Mouse (Mus musculus) bone marrow macrophage, adult 2 months (primary cell): ENCODE results near the gene Gpr37l1.
"Not testable (repeated sequence)": the region's sequence is repeated elsewhere in the genome, so short reads cannot be mapped to it uniquely, and the experiment has no call there.

ENCODE experiments used
- CTCF ChIP-seq: IDR thresholded peaks from 2 replicates; pipeline ENCODE4 v1.5.1; 2012; ENCODE audit warnings: low read depth, mild to moderate bottlenecking, low read length, moderate library complexity
- POLR2A ChIP-seq: IDR thresholded peaks from 2 replicates; pipeline ENCODE4 v1.6.1; 2012; ENCODE audit warnings: mild to moderate bottlenecking, low read depth, low read length, borderline replicate concordance

DNA sequence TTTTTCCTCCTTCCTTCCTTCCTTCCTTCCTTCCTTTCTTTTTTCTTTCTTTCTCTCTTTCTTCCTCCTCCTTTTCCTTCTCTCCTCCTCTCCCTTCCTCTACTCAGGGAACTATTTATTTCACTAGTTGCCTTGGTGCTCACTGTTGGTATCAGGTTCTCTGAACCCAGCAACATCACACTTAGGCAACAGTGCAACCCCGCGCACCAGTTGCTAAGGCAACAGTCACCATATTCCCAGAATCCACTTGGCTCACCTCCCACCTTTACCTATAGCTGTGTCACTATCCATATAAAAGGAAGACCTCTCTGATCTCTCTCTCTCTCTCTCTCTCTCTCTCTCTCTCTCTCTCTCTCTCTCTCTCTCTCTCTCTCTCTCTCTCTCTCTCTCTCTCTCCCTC is 19.5 kb upstream of the Gpr37l1 start:
- TF ChIP-seq CTCF, POLR2A: not testable (repeated sequence)
